Mouse (Mus musculus) heart, postnatal 0 days (tissue): ENCODE measurements around the gene Grm3. TPM values are rescaled to one million over a fixed set of nuclear protein-coding genes. Genes with fewer than 3 reads are reported as not detected.
A peak's percentile ranks its signal among the peaks of the same experiment; 100 is the strongest.

ENCODE experiments used
- ATAC-seq: fragments of 200-750 bp; cut with Nextera tagmentation; 2 replicates; pipeline ENCODE4 v1.8.0; 2017; ENCODE audit warnings: low read depth, moderate number of reproducible peaks, moderate library complexity; ENCODE audit not compliant: insufficient read depth
- DNase-seq: peaks from one replicate; pipeline ENCODE4 v3.0.0-alpha.2; 2016; ENCODE audit warnings: low spot score
- H3K27ac ChIP-seq: fragments of 300-500 bp; sonication (generic); 2 replicates; pipeline ENCODE4 v1.5.1; 2014; ENCODE audit warnings: low read depth, mild to moderate bottlenecking
- H3K27me3 ChIP-seq: fragments of 300-500 bp; sonication (generic); 2 replicates; pipeline ENCODE4 v1.6.1; 2014; ENCODE audit warnings: low read length, mixed read lengths; ENCODE audit not compliant: control insufficient read depth, insufficient read depth
- H3K36me3 ChIP-seq: fragments of 300-500 bp; sonication (generic); replicated peaks from 2 replicates; pipeline ENCODE4 v1.6.1; 2014; ENCODE audit warnings: low read length, mixed read lengths; ENCODE audit not compliant: control insufficient read depth, insufficient read depth
- H3K4me1 ChIP-seq: fragments of 300-500 bp; sonication (generic); 2 replicates; pipeline ENCODE4 v1.6.1; 2014; ENCODE audit warnings: antibody characterized with exemption; ENCODE audit not compliant: control insufficient read depth, insufficient read depth
- H3K4me2 ChIP-seq: fragments of 300-500 bp; sonication (generic); 2 replicates; pipeline ENCODE4 v1.6.1; 2014; ENCODE audit warnings: low read depth, mild to moderate bottlenecking, low read length, moderate library complexity
- H3K4me3 ChIP-seq: fragments of 300-500 bp; sonication (generic); 2 replicates; pipeline ENCODE4 v1.5.1; 2014; ENCODE audit warnings: low read depth, low read length
- H3K9ac ChIP-seq: fragments of 300-500 bp; sonication (generic); replicated peaks from 2 replicates; pipeline ENCODE4 v1.6.1; 2014; ENCODE audit warnings: low read depth, low read length, mixed read lengths
- H3K9me3 ChIP-seq: fragments of 300-500 bp; sonication (generic); replicated peaks from 2 replicates; pipeline ENCODE4 v1.6.1; 2016; ENCODE audit warnings: low read length; ENCODE audit not compliant: control insufficient read depth
- CTCF ChIP-seq: IDR thresholded peaks from 2 replicates; pipeline ENCODE4 v1.5.1; 2016; ENCODE audit warnings: antibody characterized with exemption, control low read depth, low read depth
- EP300 ChIP-seq: IDR thresholded peaks from 2 replicates; pipeline ENCODE4 v1.6.1; 2016; ENCODE audit warnings: antibody characterized with exemption, low read depth
- WGBS: fragments of 180-500 bp; shearing (Covaris S2); extraction: QIAGEN DNeasy Blood & Tissue Kit; methylation state at CpG from one replicate; pipeline ENCODE4 v1.1.7; 2014; 5-methylcytosine and 5-hydroxymethylcytosine counted together
- polyA plus RNA-seq: library from polyadenylated mRNA; unstranded; fragments of >200 nt; fragmentation: Nextera tagmentation; extraction: Ambion mirVana; gene quantifications from 2 replicates; pipeline ENCODE4 v1.2.1, GENCODE M21; 2015
- total RNA-seq: library from RNA; depleted of rRNA; stranded (reverse); fragments of >200 nt; gene quantifications from 2 replicates; pipeline ENCODE4 v1.2.3, GENCODE M21; 2014; ENCODE audit warnings: low replicate concordance

Grm3 gene
- total and polyA plus RNA-seq, 2 experiments from 2014 or later: 0.04 TPM; not detected in 1

GRCm38 (mm10) chr5:9724287-9724955 is 549 bp downstream of the Grm3 start:
- WGBS: 3% methylated on average over 13 of the region's 13 CpGs
- no peaks in the 10 kb centered on the region for H3K9me3 ChIP-seq
- H3K4me2 ChIP-seq: peak overlapping the region; percentile 71
- no peaks in the 10 kb centered on the region for H3K36me3 ChIP-seq
- peaks cover 16% of the 10 kb centered on the region; the same call in 1 of the 2 replicates for H3K27me3 ChIP-seq
- no peak for DNase-seq
- peaks cover 16% of the 10 kb centered on the region for H3K4me1 ChIP-seq
- H3K4me3 ChIP-seq: peak overlapping the region; percentile 45
- ATAC-seq: no peak
- H3K27ac ChIP-seq: no peak overlapping the region
- no peak overlapping the region for H3K9ac ChIP-seq
- TF ChIP-seq CTCF (no peak), EP300 (no peak)

GRCm38 (mm10) chr5:9721136-9721535 is 3.8 kb downstream of the Grm3 start:
- Histone ChIP-seq H3K4me3 (no peak overlapping the region), H3K27me3 (peaks cover 16% of the 10 kb centered on the region; the same call in 1 of the 2 replicates), H3K27ac (no peak overlapping the region), H3K9me3 (no peaks in the 10 kb centered on the region), H3K4me2 (no peak overlapping the region), H3K36me3 (no peaks in the 10 kb centered on the region), H3K4me1 (peaks cover 16% of the 10 kb centered on the region), H3K9ac (no peak overlapping the region)
- TF ChIP-seq EP300: no peak
- TF ChIP-seq CTCF: no peak
- DNase-seq: no peak
- no peak for ATAC-seq

- Histone ChIP-seq H3K27ac (no peak overlapping the region), H3K4me2 (no peak overlapping the region), H3K4me1 (no peaks in the 10 kb centered on the region), H3K9ac (no peak overlapping the region), H3K4me3 (no peak overlapping the region), H3K9me3 (no peaks in the 10 kb centered on the region), H3K27me3 (no peaks in the 10 kb centered on the region), H3K36me3 (no peaks in the 10 kb centered on the region)
- TF ChIP-seq EP300 (no peak), CTCF (no peak)
- 75% methylated on average over 5 of the region's 5 CpGs for WGBS
- no peak for DNase-seq
- no peak for ATAC-seq
These were observed 8.7 kb downstream of the Grm3 start for GRCm38 (mm10) chr5:9716295-9716694.

- Histone ChIP-seq H3K9ac (no peak overlapping the region), H3K27me3 (no peaks in the 10 kb centered on the region), H3K4me1 (no peaks in the 10 kb centered on the region), H3K4me3 (no peak overlapping the region), H3K9me3 (no peaks in the 10 kb centered on the region), H3K4me2 (no peak overlapping the region), H3K27ac (no peak overlapping the region), H3K36me3 (no peaks in the 10 kb centered on the region)
- WGBS: 87% methylated on average over 1 of the region's 1 CpGs
- DNase-seq (no peak), ATAC-seq (no peak)
- TF ChIP-seq CTCF (no peak), EP300 (no peak)
These were observed 17.9 kb downstream of the Grm3 start for GRCm38 (mm10) chr5:9707096-9707495.

GRCm38 (mm10) chr5:9703385-9704009 is 21.5 kb downstream of the Grm3 start:
- Histone ChIP-seq H3K36me3 (no peaks in the 10 kb centered on the region), H3K9me3 (0 out of 2 replicates have a peak, but pooled peaks cover 5% of the 10 kb centered on the region), H3K9ac (no peak overlapping the region), H3K4me2 (no peak overlapping the region), H3K4me1 (no peaks in the 10 kb centered on the region), H3K27ac (no peak overlapping the region), H3K27me3 (no peaks in the 10 kb centered on the region), H3K4me3 (no peak overlapping the region)
- WGBS: 46% methylated on average over 3 of the region's 3 CpGs
- peak; percentile 37 for TF ChIP-seq CTCF
- TF ChIP-seq EP300: no peak
- DNase-seq: no peak
- ATAC-seq: no peak
